Mouse (Mus musculus) myocyte (in vitro differentiated cells): ENCODE measurements around the gene Rsph4a. TPM values are rescaled to one million over a fixed set of nuclear protein-coding genes. Genes with fewer than 3 reads are reported as not detected.
"Not testable (repeated sequence)": the region's sequence is repeated elsewhere in the genome, so short reads cannot be mapped to it uniquely, and the experiment has no call there.

Source experiments
- H3K27me3 ChIP-seq: one replicate; pipeline ENCODE4 v1.6.1; 2011; ENCODE audit not compliant: control insufficient read depth, insufficient read depth, insufficient read length
- H3K36me3 ChIP-seq: one replicate; pipeline ENCODE4 v1.6.1; 2011; ENCODE audit not compliant: control insufficient read depth, insufficient read depth
- H3K4me2 ChIP-seq: one replicate; pipeline ENCODE4 v1.6.1; 2011; ENCODE audit warnings: low read depth, control low read depth
- H3K4me3 ChIP-seq: one replicate; pipeline ENCODE4 v1.5.1; 2011; ENCODE audit warnings: mild to moderate bottlenecking, control low read depth, moderate library complexity
- H3K79me2 ChIP-seq: one replicate; pipeline ENCODE4 v1.6.1; 2011; ENCODE audit not compliant: control insufficient read depth, insufficient read depth
- H3ac ChIP-seq: one replicate; pipeline ENCODE4 v1.6.1; 2011; ENCODE audit not compliant: control insufficient read depth, insufficient read length
- CEBPB ChIP-seq: IDR thresholded peaks from 2 replicates; pipeline ENCODE4 v1.6.1; 2011; ENCODE audit warnings: mild to moderate bottlenecking, moderate library complexity; ENCODE audit not compliant: poor library complexity, insufficient read depth, severe bottlenecking
- E2F4 ChIP-seq: IDR thresholded peaks from one replicate; pipeline ENCODE4 v1.6.1; 2011; ENCODE audit warnings: mild to moderate bottlenecking, control low read depth, moderate library complexity; ENCODE audit not compliant: insufficient read depth
- MAX ChIP-seq: IDR thresholded peaks from one replicate; pipeline ENCODE4 v1.6.1; 2011; ENCODE audit warnings: low read depth, mild to moderate bottlenecking, control low read depth
- MYOD1 ChIP-seq, 3 experiments: IDR thresholded peaks; one replicate each; pipeline ENCODE4 v1.6.1; 2011; ENCODE audit warnings: control low read depth in 2 of 3, low read depth in 2 of 3, mild to moderate bottlenecking in 2 of 3, moderate library complexity in 1 of 3; ENCODE audit not compliant: insufficient read length in 2 of 3, control insufficient read depth in 1 of 3
- MYOG ChIP-seq, 3 experiments: IDR thresholded peaks; one replicate each; pipeline ENCODE4 v1.6.1; 2011; ENCODE audit warnings: control low read depth in 2 of 3, low read depth in 2 of 3, mild to moderate bottlenecking in 2 of 3; ENCODE audit not compliant: insufficient read length in 2 of 3, control insufficient read depth in 1 of 3, insufficient read depth in 1 of 3
- POLR2A ChIP-seq: IDR thresholded peaks from one replicate; pipeline ENCODE4 v1.6.1; 2011; ENCODE audit warnings: low read depth, mild to moderate bottlenecking, control low read depth, moderate library complexity; ENCODE audit not compliant: insufficient read length
- POLR2AphosphoS2 ChIP-seq: IDR thresholded peaks from one replicate; pipeline ENCODE4 v1.6.1; 2011; ENCODE audit warnings: low read depth, control low read depth; ENCODE audit not compliant: insufficient read length
- REST ChIP-seq: IDR thresholded peaks from one replicate; pipeline ENCODE4 v1.6.1; 2011; ENCODE audit warnings: mild to moderate bottlenecking, control low read depth, moderate library complexity; ENCODE audit not compliant: insufficient read depth, insufficient read length
- SRF ChIP-seq: IDR thresholded peaks from one replicate; pipeline ENCODE4 v1.6.1; 2011; ENCODE audit warnings: low read depth; ENCODE audit not compliant: control insufficient read depth, insufficient read length
- TCF12 ChIP-seq: IDR thresholded peaks from one replicate; pipeline ENCODE4 v1.6.1; 2011; ENCODE audit warnings: mild to moderate bottlenecking, control low read depth; ENCODE audit not compliant: poor library complexity, insufficient read depth, severe bottlenecking
- TCF3 ChIP-seq: IDR thresholded peaks from one replicate; pipeline ENCODE4 v1.6.1; 2011; ENCODE audit warnings: low read depth, control low read depth; ENCODE audit not compliant: insufficient read length
- USF1 ChIP-seq: IDR thresholded peaks from one replicate; pipeline ENCODE4 v1.6.1; 2011; ENCODE audit warnings: low read depth, mild to moderate bottlenecking, control low read depth, moderate library complexity
- polyA plus RNA-seq: library from polyadenylated mRNA; unstranded; fragments of >200 nt; fragmentation: generic; extraction: Trizol; gene quantifications from one replicate; pipeline ENCODE4 v1.2.1, GENCODE M21; 2012; ENCODE audit warnings: missing spikeins

Rsph4a gene
- polyA plus RNA-seq, 1 experiment, result 0.01 TPM

- TF ChIP-seq MYOD1 (IDR thresholded peaks at IDR 0.05; ENCODE audit: control insufficient read depth in 1 of 3, insufficient read length in 2 of 3, low read depth in 2 of 3), result no peak
- no peak for TF ChIP-seq USF1
- TF ChIP-seq SRF, result no peak
- TF ChIP-seq POLR2AphosphoS2, result no peak
- TF ChIP-seq MYOG (IDR thresholded peaks at IDR 0.05; ENCODE audit: control insufficient read depth in 1 of 3, insufficient read depth in 1 of 3, insufficient read length in 2 of 3, low read depth in 2 of 3), result no peak
- TF ChIP-seq REST, result no peak
- TF ChIP-seq MAX, result no peak
- TF ChIP-seq E2F4, result no peak
- TF ChIP-seq CEBPB, result no peak
- no peak for TF ChIP-seq TCF12
- TF ChIP-seq POLR2A, result no peak
- TF ChIP-seq TCF3, result no peak
- Histone ChIP-seq H3K36me3 (no peaks in the 10 kb centered on the region), H3ac (no peak overlapping the region)
Observed at GRCm38 (mm10) chr10:33872672-33873398, 32.1 kb upstream of the Rsph4a start.

GRCm38 (mm10) chr10:33882411-33882810 lies 22.5 kb upstream of the Rsph4a start:
- H3K36me3 ChIP-seq, H3K27me3 ChIP-seq, H3K79me2 ChIP-seq, H3ac ChIP-seq, H3K4me2 ChIP-seq, H3K4me3 ChIP-seq: not testable (repeated sequence)

More at GRCm38 (mm10) chr10:33872672-33873398, 32.1 kb upstream of the Rsph4a start:
- no peaks in the 10 kb centered on the region for H3K27me3 ChIP-seq
- no peak overlapping the region for H3K4me2 ChIP-seq
- H3K79me2 ChIP-seq, result no peaks in the 10 kb centered on the region
- no peak overlapping the region for H3K4me3 ChIP-seq

GRCm38 (mm10) chr10:33901520-33901919 lies 3.4 kb upstream of the Rsph4a start:
- H3K4me3 ChIP-seq, H3K36me3 ChIP-seq, H3K79me2 ChIP-seq, H3K4me2 ChIP-seq, H3K27me3 ChIP-seq, H3ac ChIP-seq: not testable (repeated sequence)

GRCm38 (mm10) chr10:33905489-33905888 lies 578 bp downstream of the Rsph4a start:
- H3ac ChIP-seq, result no peak overlapping the region
- H3K4me3 ChIP-seq, result peak overlapping the region; percentile 11
- H3K27me3 ChIP-seq, result no peaks in the 10 kb centered on the region
- H3K4me2 ChIP-seq, result peak overlapping the region; percentile 66
- H3K79me2 ChIP-seq, result no peaks in the 10 kb centered on the region
- TF ChIP-seq POLR2A (no peak), TCF12 (no peak), MYOG (IDR thresholded peaks at IDR 0.05; ENCODE audit: control insufficient read depth in 1 of 3, insufficient read depth in 1 of 3, insufficient read length in 2 of 3, low read depth in 2 of 3) (no peak), CEBPB (no peak), POLR2AphosphoS2 (no peak)
- H3K36me3 ChIP-seq, result no peaks in the 10 kb centered on the region

GRCm38 (mm10) chr10:33940702-33941101 lies 35.8 kb downstream of the Rsph4a start:
- H3K79me2 ChIP-seq, result peaks cover 17% of the 10 kb centered on the region
- H3K36me3 ChIP-seq, result peaks cover 57% of the 10 kb centered on the region
- no peak overlapping the region for H3K4me2 ChIP-seq
- no peaks in the 10 kb centered on the region for H3K27me3 ChIP-seq
- no peak overlapping the region for H3ac ChIP-seq
- H3K4me3 ChIP-seq, result no peak overlapping the region
- TF ChIP-seq MYOD1 (IDR thresholded peaks at IDR 0.05; ENCODE audit: control insufficient read depth in 1 of 3, insufficient read length in 2 of 3, low read depth in 2 of 3) (no peak), POLR2AphosphoS2 (no peak), CEBPB (no peak), TCF12 (no peak), SRF (no peak), MYOG (IDR thresholded peaks at IDR 0.05; ENCODE audit: control insufficient read depth in 1 of 3, insufficient read depth in 1 of 3, insufficient read length in 2 of 3, low read depth in 2 of 3) (no peak), E2F4 (no peak), TCF3 (no peak), POLR2A (no peak), REST (no peak), MAX (no peak), USF1 (no peak)

- Histone ChIP-seq H3ac (no peak overlapping the region), H3K36me3 (peaks cover 36% of the 10 kb centered on the region), H3K27me3 (no peaks in the 10 kb centered on the region), H3K4me3 (no peak overlapping the region), H3K79me2 (peaks cover 39% of the 10 kb centered on the region), H3K4me2 (no peak overlapping the region)
- TF ChIP-seq POLR2AphosphoS2, result no peak
- TF ChIP-seq MYOD1 (IDR thresholded peaks at IDR 0.05; ENCODE audit: control insufficient read depth in 1 of 3, insufficient read length in 2 of 3, low read depth in 2 of 3), result no peak
- no peak for TF ChIP-seq TCF12
- TF ChIP-seq REST, result no peak
- no peak for TF ChIP-seq USF1
- TF ChIP-seq TCF3, result no peak
- no peak for TF ChIP-seq MAX
- no peak for TF ChIP-seq E2F4
- no peak for TF ChIP-seq CEBPB
- no peak for TF ChIP-seq SRF
- TF ChIP-seq MYOG (IDR thresholded peaks at IDR 0.05; ENCODE audit: control insufficient read depth in 1 of 3, insufficient read depth in 1 of 3, insufficient read length in 2 of 3, low read depth in 2 of 3), result no peak
Observed at GRCm38 (mm10) chr10:33945390-33945789, 40.5 kb downstream of the Rsph4a start.
